Mouse (Mus musculus) hematopoietic stem cell, adult 5-6 weeks (primary cell): Measurements from ENCODE around the gene Gpc5. TPM values are rescaled to one million over a fixed set of nuclear protein-coding genes. Genes with fewer than 3 reads are reported as not detected.

Experiments
- ATAC-seq, 2 experiments: fragments of 125-278 bp in 1 of 2; replicated peaks in 1 of 2; 2 replicates each; pipeline ENCODE4 v1.8.0; 2016 to 2017; ENCODE audit warnings: inconsistent platforms in 2 of 2, mild to moderate bottlenecking in 2 of 2, moderate number of reproducible peaks in 2 of 2, low read depth in 1 of 2, moderate TSS enrichment in 1 of 2; ENCODE audit not compliant: low FRiP score in 2 of 2, poor library complexity in 2 of 2, severe bottlenecking in 2 of 2, insufficient read depth in 1 of 2, low TSS enrichment in 1 of 2
- total RNA-seq: library from RNA; stranded (forward); fragments of 172-1452, 232-1000 nt; gene quantifications from 2 replicates; pipeline ENCODE4 v1.2.3, GENCODE M21; 2017

The Gpc5 gene
- total RNA-seq, 1 experiment from 2014 or later, result not detected

GRCm38 (mm10) chr14:115413429-115413828 lies 321.4 kb downstream of the Gpc5 start:
- ATAC-seq, result no peak

- ATAC-seq, result no peak
These were observed 322.5 kb downstream of the Gpc5 start for GRCm38 (mm10) chr14:115414545-115414944.

- ATAC-seq, result no peak
These were observed 340.0 kb downstream of the Gpc5 start for GRCm38 (mm10) chr14:115431967-115432366.

GRCm38 (mm10) chr14:115432368-115432767 lies 340.4 kb downstream of the Gpc5 start:
- no peak for ATAC-seq

- ATAC-seq, result no peak
These were observed 344.6 kb downstream of the Gpc5 start for GRCm38 (mm10) chr14:115436617-115437016.

- ATAC-seq, result no peak
These were observed 353.1 kb downstream of the Gpc5 start for GRCm38 (mm10) chr14:115444789-115445770.

GRCm38 (mm10) chr14:115450938-115451337 lies 358.9 kb downstream of the Gpc5 start:
- ATAC-seq, result no peak

GRCm38 (mm10) chr14:115467960-115468359 lies 375.9 kb downstream of the Gpc5 start:
- peak in 1 of 2 experiments; percentile 67; a peak in 2 of 4 replicates for ATAC-seq

GRCm38 (mm10) chr14:115475234-115475633 lies 383.2 kb downstream of the Gpc5 start:
- peak; percentile 56 to 73 for ATAC-seq

GRCm38 (mm10) chr14:115477360-115477759 lies 385.3 kb downstream of the Gpc5 start:
- ATAC-seq, result no peak

- ATAC-seq, result no peak
These were observed 393.1 kb downstream of the Gpc5 start for GRCm38 (mm10) chr14:115485090-115485489.

GRCm38 (mm10) chr14:115500794-115501193 lies 408.8 kb downstream of the Gpc5 start:
- no peak for ATAC-seq

GRCm38 (mm10) chr14:115546516-115547282 lies 454.7 kb downstream of the Gpc5 start:
- no peak for ATAC-seq

- ATAC-seq, result no peak
These were observed 460.0 kb downstream of the Gpc5 start for GRCm38 (mm10) chr14:115551996-115552395.

GRCm38 (mm10) chr14:115580466-115581255 lies 488.6 kb downstream of the Gpc5 start:
- no peak for ATAC-seq

GRCm38 (mm10) chr14:115581256-115581633 lies 489.2 kb downstream of the Gpc5 start:
- no peak for ATAC-seq

- no peak; a peak in 1 of 4 replicates for ATAC-seq
These were observed 508.4 kb downstream of the Gpc5 start for GRCm38 (mm10) chr14:115600259-115601029.
